Mouse (Mus musculus) olfactory bulb, adult 2 months (tissue): Measurements from ENCODE around the gene Abcb1b. TPM values are rescaled to one million over a fixed set of nuclear protein-coding genes. Genes with fewer than 3 reads are reported as not detected.

Experiments
- H3K27ac ChIP-seq: fragments of 200-500 bp; 2 replicates; pipeline ENCODE4 v1.5.1; 2012; ENCODE audit warnings: low read depth, low read length; ENCODE audit not compliant: insufficient read depth
- H3K4me1 ChIP-seq: fragments of 200-500 bp; 2 replicates; pipeline ENCODE4 v1.6.1; 2012; ENCODE audit warnings: low read length; ENCODE audit not compliant: control insufficient read depth, insufficient read depth
- H3K4me3 ChIP-seq: fragments of 200-500 bp; 2 replicates; pipeline ENCODE4 v1.5.1; 2012; ENCODE audit warnings: mild to moderate bottlenecking, low read depth, low read length, moderate library complexity; ENCODE audit not compliant: insufficient read depth
- CTCF ChIP-seq: fragments of 200-500 bp; IDR thresholded peaks from 2 replicates; pipeline ENCODE4 v1.5.1; 2012; ENCODE audit warnings: low read depth, mild to moderate bottlenecking, low read length, moderate library complexity; ENCODE audit not compliant: insufficient read depth
- POLR2A ChIP-seq: fragments of 200-500 bp; IDR thresholded peaks from 2 replicates; pipeline ENCODE4 v1.6.1; 2012; ENCODE audit warnings: mild to moderate bottlenecking, low read depth, low read length, moderate library complexity; ENCODE audit not compliant: insufficient read depth
- WGBS: fragments of 180-500 bp; shearing (Covaris S2); methylation state at CpG from one replicate; pipeline ENCODE4 v1.1.7; 2018; 5-methylcytosine and 5-hydroxymethylcytosine counted together
- polyA plus RNA-seq: library from polyadenylated mRNA; stranded (reverse); fragments of >200 nt; gene quantifications from 2 replicates; pipeline ENCODE4 v1.2.4, GENCODE M21; 2012; ENCODE audit warnings: low replicate concordance; ENCODE audit not compliant: missing spikeins, insufficient read depth, insufficient read length

Abcb1b gene
- polyA plus RNA-seq, 1 experiment = not detected

DNA sequence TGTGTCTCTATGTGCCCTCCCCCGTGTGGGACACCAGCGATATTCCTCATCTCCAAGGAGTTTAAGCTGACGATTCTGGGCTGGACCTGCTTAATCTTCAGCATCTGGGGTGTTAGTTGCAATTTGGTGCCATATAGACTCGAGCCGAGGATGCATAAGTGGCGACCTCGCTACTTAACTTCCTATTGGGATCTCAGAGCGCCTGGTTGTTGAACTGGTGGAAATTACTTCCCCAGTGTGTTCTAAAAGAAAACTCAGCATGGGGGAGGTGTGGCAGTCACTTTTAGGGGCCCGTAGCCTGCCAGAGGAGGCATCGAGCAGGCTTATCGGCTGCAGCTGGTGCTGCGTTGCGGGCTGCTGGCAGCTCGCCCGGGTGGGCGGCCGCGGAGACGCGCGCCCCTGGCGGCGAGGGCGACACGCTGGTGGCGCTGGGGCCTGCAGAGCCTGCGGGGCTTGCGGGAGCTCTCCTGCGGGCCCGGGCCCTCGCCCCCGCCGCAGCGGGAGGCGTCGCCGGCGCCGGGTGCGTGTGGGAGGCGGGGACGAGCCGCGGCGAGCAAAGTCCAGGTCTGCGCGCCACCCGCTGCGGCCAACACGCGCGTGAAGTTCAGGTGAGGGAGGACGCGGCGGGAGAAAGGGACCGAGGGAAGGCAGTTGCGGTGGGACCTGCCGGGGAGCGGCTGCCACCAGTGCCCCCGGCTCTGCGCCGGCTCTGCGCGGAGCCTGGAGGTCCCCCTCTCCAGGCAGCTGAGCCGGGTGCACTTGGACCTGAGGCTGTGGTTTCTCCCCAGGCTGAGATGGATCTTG lies 95.6 kb downstream of the Abcb1b start, which contains the start of gene Abcb4:
Abcb4 (plus strand) TSS at position 418 of the 804 bp plus-strand sequence.
- no peak within 1 kb of the TSS for H3K27ac ChIP-seq
- TF ChIP-seq CTCF (peak; percentile 54; the same call in 1 of the 2 replicates), POLR2A (0 out of 2 replicates have a peak, but pooled peaks have one; percentile 10)
- peak within 1 kb of the TSS; percentile 71 for H3K4me3 ChIP-seq
- WGBS = under 1% methylated on average over 65 of the region's 65 CpGs
- peaks cover 13% of the 10 kb centered on the region for H3K4me1 ChIP-seq

- 17% methylated on average over 15 of the region's 15 CpGs for WGBS
- H3K4me1 ChIP-seq = peaks cover 13% of the 10 kb centered on the region
- H3K27ac ChIP-seq = no peak overlapping the region
- TF ChIP-seq POLR2A = no peak
- TF ChIP-seq CTCF = no peak
- H3K4me3 ChIP-seq = peak overlapping the region; percentile 71
Measured at GRCm38 (mm10) chr5:8894104-8894425, 96.1 kb downstream of the Abcb1b start.

- Histone ChIP-seq H3K27ac (no peak overlapping the region), H3K4me1 (peaks cover 13% of the 10 kb centered on the region), H3K4me3 (no peak overlapping the region)
- no peak for TF ChIP-seq CTCF
- 83% methylated on average over 15 of the region's 15 CpGs for WGBS
Measured at GRCm38 (mm10) chr5:8894641-8895490, 96.9 kb downstream of the Abcb1b start.

DNA sequence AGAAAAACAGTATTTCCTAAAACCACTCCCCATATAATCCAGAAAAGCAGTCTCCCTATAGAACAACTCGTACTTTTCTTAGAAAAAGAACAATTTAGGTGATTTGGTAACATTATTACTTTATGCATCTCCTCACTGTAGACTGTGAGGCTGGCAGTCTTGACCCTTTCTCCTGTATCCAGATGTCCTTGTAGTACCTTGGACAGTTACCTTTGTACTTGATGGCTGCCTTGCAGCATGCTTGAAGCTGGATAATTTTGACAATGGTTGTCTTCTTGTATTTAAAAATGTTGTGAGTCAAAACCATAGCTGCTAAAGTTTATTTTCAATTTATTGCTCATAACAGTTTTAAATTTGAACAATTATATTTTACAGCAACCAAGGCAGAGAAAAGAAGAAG lies 98.3 kb downstream of the Abcb1b start:
- TF ChIP-seq POLR2A = no peak
- no peak for TF ChIP-seq CTCF
- Histone ChIP-seq H3K4me1 (peaks cover 13% of the 10 kb centered on the region), H3K4me3 (no peak overlapping the region), H3K27ac (no peak overlapping the region)
- 92% methylated on average over 1 of the region's 1 CpGs for WGBS

DNA sequence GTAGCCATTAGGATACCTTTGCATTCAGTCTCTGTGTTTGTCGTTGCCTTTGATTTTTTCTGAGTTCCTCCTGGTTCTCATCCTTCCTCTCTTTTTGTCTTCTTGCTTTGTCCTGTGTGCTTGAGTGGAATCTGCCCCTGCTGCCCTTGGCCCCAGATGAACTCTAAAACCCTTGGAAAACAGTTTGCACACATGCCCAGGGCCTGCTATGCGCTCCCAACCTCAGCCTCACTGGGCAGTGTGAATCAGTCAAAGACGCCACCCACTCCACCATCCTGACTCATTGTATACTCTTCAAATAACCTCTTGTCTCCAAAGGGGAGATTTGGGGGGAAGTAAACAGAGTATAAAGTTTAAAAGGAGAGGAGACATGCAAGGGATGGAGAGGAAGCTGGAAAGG lies 100.3 kb downstream of the Abcb1b start:
- no peak overlapping the region for H3K27ac ChIP-seq
- TF ChIP-seq POLR2A (no peak), CTCF (no peak)
- WGBS = 71% methylated on average over 3 of the region's 3 CpGs

DNA sequence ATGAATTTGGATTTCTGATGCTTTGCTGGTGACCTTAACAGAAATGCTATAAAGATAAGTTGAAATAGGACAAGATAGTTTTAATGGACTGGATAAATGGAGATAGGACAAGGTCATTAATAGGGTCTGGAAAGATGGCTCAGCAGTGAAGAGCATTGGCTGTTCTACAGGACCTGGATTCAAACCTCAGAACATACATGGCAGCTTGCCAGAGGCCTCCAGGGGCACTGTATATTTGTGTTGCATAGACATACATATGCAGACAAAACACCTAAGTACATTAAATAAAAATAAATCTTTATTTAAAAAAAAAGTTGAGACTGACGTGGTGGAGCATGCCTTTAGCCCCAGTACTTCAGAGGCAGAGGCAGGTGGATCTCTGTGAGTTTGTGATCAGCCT lies 103.1 kb downstream of the Abcb1b start:
- Histone ChIP-seq H3K4me3 (no peak overlapping the region), H3K4me1 (0 out of 2 replicates have a peak, but pooled peaks cover 2% of the 10 kb centered on the region), H3K27ac (no peak overlapping the region)
- no peak for TF ChIP-seq CTCF
- TF ChIP-seq POLR2A = no peak
- 98% methylated on average over 1 of the region's 1 CpGs for WGBS

More for the DNA sequence above, 100.3 kb downstream of the Abcb1b start:
- Histone ChIP-seq H3K4me1 (peaks cover 10% of the 10 kb centered on the region), H3K4me3 (no peak overlapping the region)

- H3K4me3 ChIP-seq = no peak overlapping the region
- TF ChIP-seq POLR2A (no peak), CTCF (no peak)
- no peak overlapping the region for H3K27ac ChIP-seq
- 83% methylated on average over 6 of the region's 6 CpGs for WGBS
- H3K4me1 ChIP-seq = 0 out of 2 replicates have a peak, but pooled peaks cover 2% of the 10 kb centered on the region
Measured at GRCm38 (mm10) chr5:8902141-8902817, 104.3 kb downstream of the Abcb1b start.

GRCm38 (mm10) chr5:8904539-8904938 lies 106.6 kb downstream of the Abcb1b start:
- Histone ChIP-seq H3K4me1 (no peaks in the 10 kb centered on the region), H3K4me3 (no peak overlapping the region), H3K27ac (no peak overlapping the region)
- 78% methylated on average over 6 of the region's 6 CpGs for WGBS
- TF ChIP-seq POLR2A = no peak
- TF ChIP-seq CTCF = no peak

GRCm38 (mm10) chr5:8911567-8912198 lies 113.7 kb downstream of the Abcb1b start:
- Histone ChIP-seq H3K4me1 (no peaks in the 10 kb centered on the region), H3K27ac (no peak overlapping the region), H3K4me3 (no peak overlapping the region)
- no peak for TF ChIP-seq POLR2A
- TF ChIP-seq CTCF = no peak
- WGBS = 81% methylated on average over 8 of the region's 8 CpGs

Other genes with a start within 250 kb of the Abcb1b start
- not detected in 2 replicates for gene Rundc3b, start 175.2 kb upstream of the Abcb1b start, polyA plus RNA-seq
- not detected in 2 replicates for gene Abcb1a, start 138.1 kb upstream of the Abcb1b start, polyA plus RNA-seq
- not detected in 2 replicates for gene Abcb4, start 95.6 kb downstream of the Abcb1b start, polyA plus RNA-seq
- gene Crot, start 199.2 kb downstream of the Abcb1b start, polyA plus RNA-seq = not detected in 2 replicates